Mouse (Mus musculus) midbrain, embryonic 12.5 days (tissue): ENCODE results near the gene Zfp1. TPM values are rescaled to one million over a fixed set of nuclear protein-coding genes. Genes with fewer than 3 reads are reported as not detected.
A peak's percentile ranks its signal among the peaks of the same experiment; 100 is the strongest.

Source experiments
- ATAC-seq: fragments of 200-750 bp; cut with Nextera tagmentation; 2 replicates; pipeline ENCODE4 v1.8.0; 2017; ENCODE audit warnings: low read depth, moderate TSS enrichment, moderate library complexity; ENCODE audit not compliant: low FRiP score
- H3K27ac ChIP-seq: fragments of 300-500 bp; sonication (generic); replicated peaks from 2 replicates; pipeline ENCODE4 v1.5.1; 2016; ENCODE audit warnings: mild to moderate bottlenecking
- H3K27me3 ChIP-seq: fragments of 300-500 bp; sonication (generic); 2 replicates; pipeline ENCODE4 v1.6.1; 2016; ENCODE audit warnings: mild to moderate bottlenecking
- H3K36me3 ChIP-seq: fragments of 300-500 bp; sonication (generic); 2 replicates; pipeline ENCODE4 v1.6.1; 2016
- H3K4me1 ChIP-seq: fragments of 300-500 bp; sonication (generic); 2 replicates; pipeline ENCODE4 v1.6.1; 2016
- H3K4me2 ChIP-seq: fragments of 300-500 bp; sonication (generic); replicated peaks from 2 replicates; pipeline ENCODE4 v1.6.1; 2016; ENCODE audit warnings: mild to moderate bottlenecking, moderate library complexity
- H3K4me3 ChIP-seq: fragments of 300-500 bp; sonication (generic); 2 replicates; pipeline ENCODE4 v1.5.1; 2016; ENCODE audit warnings: mild to moderate bottlenecking
- H3K9ac ChIP-seq: fragments of 300-500 bp; sonication (generic); replicated peaks from 2 replicates; pipeline ENCODE4 v1.6.1; 2016; ENCODE audit warnings: mild to moderate bottlenecking, moderate library complexity
- H3K9me3 ChIP-seq: fragments of 300-500 bp; sonication (generic); 2 replicates; pipeline ENCODE4 v1.6.1; 2016; ENCODE audit warnings: mild to moderate bottlenecking
- whole genome bisulfite sequencing: fragments of 180-500 bp; shearing (Covaris S2); methylation state at CpG from one replicate; pipeline ENCODE4 v1.1.7; 2016; 5-methylcytosine and 5-hydroxymethylcytosine counted together
- polyA plus RNA-seq: library from polyadenylated mRNA; unstranded; fragments of >200 nt; fragmentation: Nextera tagmentation; extraction: Ambion mirVana; gene quantifications from 2 replicates; pipeline ENCODE4 v1.2.1, GENCODE M21; 2016

Gene Zfp1
- polyA plus RNA-seq, 1 experiment from 2014 or later: 24.3 TPM

DNA sequence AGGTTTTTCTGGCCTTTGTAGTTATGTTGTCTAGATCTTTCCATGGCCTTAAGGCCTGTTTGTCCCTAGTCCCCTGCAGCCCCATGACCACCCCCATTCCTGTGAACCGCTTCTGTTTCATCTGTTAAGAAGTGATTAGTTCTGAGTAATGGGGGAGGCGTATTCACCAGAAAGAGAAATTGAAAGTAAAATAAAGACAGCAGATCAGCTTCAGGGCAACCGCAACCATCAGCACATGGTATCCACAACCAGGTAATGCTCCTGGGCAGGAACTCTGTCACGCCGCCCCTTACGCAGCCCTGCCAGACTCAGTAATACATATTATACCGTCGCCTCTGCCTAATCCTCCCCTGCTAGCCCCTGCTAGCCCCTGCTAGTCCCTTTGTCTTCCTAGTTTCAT, 2.5 kb downstream of the Zfp1 start:
- no peak overlapping the region for H3K4me2 ChIP-seq
- no peaks in the 10 kb centered on the region for H3K9me3 ChIP-seq
- ATAC-seq: no peak
- H3K9ac ChIP-seq: no peak overlapping the region
- 97% methylated on average over 8 of the region's 8 CpGs for WGBS
- H3K4me3 ChIP-seq: no peak overlapping the region
- H3K27me3 ChIP-seq: no peaks in the 10 kb centered on the region
- H3K4me1 ChIP-seq: peaks cover 5% of the 10 kb centered on the region
- no peaks in the 10 kb centered on the region for H3K36me3 ChIP-seq
- H3K27ac ChIP-seq: no peak overlapping the region

GRCm38 (mm10) chr8:111648834-111649233, 5.6 kb downstream of the Zfp1 start:
- Histone ChIP-seq H3K4me3 (no peak overlapping the region), H3K27ac (no peak overlapping the region), H3K4me1 (no peaks in the 10 kb centered on the region), H3K9ac (no peak overlapping the region), H3K36me3 (no peaks in the 10 kb centered on the region), H3K4me2 (no peak overlapping the region), H3K27me3 (no peaks in the 10 kb centered on the region), H3K9me3 (no peaks in the 10 kb centered on the region)
- WGBS: 63% methylated on average over 2 of the region's 2 CpGs
- no peak for ATAC-seq

GRCm38 (mm10) chr8:111650651-111651050, 7.5 kb downstream of the Zfp1 start:
- Histone ChIP-seq H3K9ac (no peak overlapping the region), H3K4me1 (no peaks in the 10 kb centered on the region), H3K9me3 (no peaks in the 10 kb centered on the region), H3K27ac (no peak overlapping the region), H3K36me3 (no peaks in the 10 kb centered on the region), H3K27me3 (no peaks in the 10 kb centered on the region), H3K4me2 (no peak overlapping the region), H3K4me3 (no peak overlapping the region)
- no peak for ATAC-seq
- 64% methylated on average over 3 of the region's 3 CpGs for WGBS

DNA sequence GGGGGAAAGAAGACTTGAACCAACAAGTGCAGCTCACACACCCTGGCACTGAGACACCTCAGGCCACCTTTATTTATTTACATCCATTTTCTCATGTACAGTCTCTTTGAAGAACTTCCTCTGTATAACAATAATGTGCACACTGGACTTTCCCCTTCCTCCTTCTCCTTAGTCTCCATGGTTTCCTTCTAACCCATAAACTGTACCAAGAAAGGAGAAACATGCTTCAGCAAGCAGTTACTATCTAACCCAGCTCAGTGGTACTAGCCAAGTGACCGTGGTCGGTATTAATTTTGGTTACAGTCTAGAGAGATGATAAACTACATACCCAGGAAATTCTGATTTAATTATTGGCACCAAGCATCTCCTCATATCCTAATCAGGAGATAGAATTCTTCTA, 10.3 kb downstream of the Zfp1 start:
- Histone ChIP-seq H3K9ac (no peak overlapping the region), H3K27ac (no peak overlapping the region), H3K4me2 (no peak overlapping the region), H3K27me3 (no peaks in the 10 kb centered on the region), H3K4me1 (peaks cover 5% of the 10 kb centered on the region), H3K36me3 (no peaks in the 10 kb centered on the region), H3K9me3 (no peaks in the 10 kb centered on the region), H3K4me3 (no peak overlapping the region)
- no peak for ATAC-seq
- 94% methylated on average over 2 of the region's 2 CpGs for WGBS

DNA sequence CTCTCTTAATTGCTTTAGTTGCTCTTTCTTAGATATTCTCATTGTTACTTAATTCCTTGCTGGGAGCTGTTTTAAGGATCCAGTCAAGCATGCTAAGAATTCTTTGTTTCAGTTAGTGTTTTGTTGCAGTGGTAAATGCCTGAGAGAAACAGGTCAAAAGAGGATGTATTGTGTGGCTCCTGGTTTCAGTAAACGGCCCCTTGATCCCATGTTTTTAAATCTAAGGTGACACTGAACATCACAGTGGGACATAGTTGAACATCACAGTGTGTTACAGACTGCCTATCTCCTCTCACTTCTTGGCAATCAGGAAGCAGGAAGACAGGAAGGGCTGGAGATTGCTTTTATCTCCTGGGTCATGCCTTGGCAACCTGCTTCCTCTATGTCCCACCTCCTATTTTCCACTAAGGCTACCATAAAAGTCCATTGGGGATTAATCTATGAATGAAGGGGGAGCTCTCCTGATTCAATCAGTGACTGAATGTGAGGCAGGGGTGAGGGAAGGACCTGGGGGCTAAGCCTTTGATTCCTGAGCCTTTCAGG, 14.2 kb downstream of the Zfp1 start:
- H3K27ac ChIP-seq: no peak overlapping the region
- H3K9me3 ChIP-seq: no peaks in the 10 kb centered on the region
- H3K4me1 ChIP-seq: peaks cover 5% of the 10 kb centered on the region
- H3K27me3 ChIP-seq: no peaks in the 10 kb centered on the region
- WGBS: 36% methylated on average over 1 of the region's 1 CpGs
- ATAC-seq: no peak
- no peak overlapping the region for H3K4me3 ChIP-seq
- no peak overlapping the region for H3K4me2 ChIP-seq
- peaks cover 21% of the 10 kb centered on the region for H3K36me3 ChIP-seq
- no peak overlapping the region for H3K9ac ChIP-seq

GRCm38 (mm10) chr8:111658819-111659423, 15.7 kb downstream of the Zfp1 start:
- WGBS: 93% methylated on average over 6 of the region's 6 CpGs
- Histone ChIP-seq H3K4me2 (no peak overlapping the region), H3K36me3 (peaks cover 21% of the 10 kb centered on the region), H3K27me3 (no peaks in the 10 kb centered on the region), H3K4me3 (no peak overlapping the region), H3K9ac (no peak overlapping the region), H3K4me1 (peaks cover 5% of the 10 kb centered on the region), H3K9me3 (no peaks in the 10 kb centered on the region), H3K27ac (no peak overlapping the region)
- ATAC-seq: no peak

GRCm38 (mm10) chr8:111662473-111662872, 19.3 kb downstream of the Zfp1 start:
- Histone ChIP-seq H3K9ac (no peak overlapping the region), H3K27me3 (no peaks in the 10 kb centered on the region), H3K27ac (no peak overlapping the region), H3K9me3 (no peaks in the 10 kb centered on the region), H3K36me3 (peaks cover 37% of the 10 kb centered on the region), H3K4me1 (peaks cover 2% of the 10 kb centered on the region), H3K4me2 (no peak overlapping the region), H3K4me3 (no peak overlapping the region)
- WGBS: 93% methylated on average over 3 of the region's 3 CpGs
- ATAC-seq: no peak

DNA sequence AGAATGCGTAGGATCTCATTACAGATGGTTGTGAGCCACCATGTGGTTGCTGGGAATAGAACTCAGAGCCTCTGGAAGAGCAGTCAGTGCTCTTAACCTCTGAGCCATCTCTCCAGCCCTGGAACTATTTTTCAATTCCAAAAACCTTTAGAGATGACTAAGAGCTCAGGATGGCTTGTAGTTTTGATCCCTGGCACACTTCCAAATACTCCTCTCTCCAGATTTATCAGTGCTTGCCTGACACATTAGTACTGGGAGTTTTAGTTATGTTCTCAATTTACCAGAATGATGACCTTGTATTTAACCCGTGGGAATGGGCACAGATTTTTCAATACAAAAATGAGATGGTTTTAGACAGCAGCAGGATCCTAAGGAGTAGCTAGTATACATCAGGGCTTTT, 23.6 kb downstream of the Zfp1 start:
- H3K4me2 ChIP-seq: no peak overlapping the region
- H3K9ac ChIP-seq: no peak overlapping the region
- no peaks in the 10 kb centered on the region for H3K9me3 ChIP-seq
- H3K4me1 ChIP-seq: no peaks in the 10 kb centered on the region
- H3K36me3 ChIP-seq: peaks cover 52% of the 10 kb centered on the region
- 95% methylated on average over 2 of the region's 2 CpGs for WGBS
- ATAC-seq: no peak
- H3K27me3 ChIP-seq: no peaks in the 10 kb centered on the region
- no peak overlapping the region for H3K4me3 ChIP-seq
- H3K27ac ChIP-seq: no peak overlapping the region

- H3K9me3 ChIP-seq: no peaks in the 10 kb centered on the region
- no peak overlapping the region for H3K4me3 ChIP-seq
- no peaks in the 10 kb centered on the region for H3K27me3 ChIP-seq
- H3K4me2 ChIP-seq: no peak overlapping the region
- H3K27ac ChIP-seq: no peak overlapping the region
- 75% methylated on average over 8 of the region's 8 CpGs for WGBS
- H3K36me3 ChIP-seq: peaks cover 10% of the 10 kb centered on the region
- ATAC-seq: no peak
- no peaks in the 10 kb centered on the region for H3K4me1 ChIP-seq
- no peak overlapping the region for H3K9ac ChIP-seq
Measured at GRCm38 (mm10) chr8:111676237-111676636, 33.0 kb downstream of the Zfp1 start.

- peak; percentile 44; the same call in 1 of the 2 replicates for ATAC-seq
- H3K4me3 ChIP-seq: no peak overlapping the region
- H3K27ac ChIP-seq: no peak overlapping the region
- WGBS: 28% methylated on average over 3 of the region's 3 CpGs
- H3K9ac ChIP-seq: no peak overlapping the region
- H3K36me3 ChIP-seq: no peaks in the 10 kb centered on the region
- no peak overlapping the region for H3K4me2 ChIP-seq
- no peaks in the 10 kb centered on the region for H3K27me3 ChIP-seq
- no peaks in the 10 kb centered on the region for H3K9me3 ChIP-seq
- no peaks in the 10 kb centered on the region for H3K4me1 ChIP-seq
Measured at GRCm38 (mm10) chr8:111678111-111678510, 34.9 kb downstream of the Zfp1 start.

DNA sequence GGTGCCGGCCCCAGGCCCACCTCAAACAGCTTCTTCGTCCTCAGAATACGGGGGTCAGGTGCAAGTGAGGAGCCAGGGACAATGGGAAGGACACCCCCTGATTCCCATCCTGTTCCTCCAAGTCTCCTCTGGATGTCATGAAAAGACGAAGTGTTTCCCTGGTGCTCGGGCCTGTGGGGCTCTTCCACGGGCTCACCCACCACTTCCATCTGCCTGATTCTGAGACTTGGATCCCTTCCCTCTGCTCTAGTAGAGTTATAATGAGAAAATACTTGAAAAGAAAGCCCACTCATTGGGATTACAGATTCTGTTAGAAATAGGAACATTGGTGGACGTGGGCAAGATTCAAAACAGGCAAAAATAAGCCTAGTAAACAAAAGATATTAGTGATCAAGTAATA, 35.6 kb downstream of the Zfp1 start:
- no peaks in the 10 kb centered on the region for H3K27me3 ChIP-seq
- H3K9ac ChIP-seq: no peak overlapping the region
- H3K9me3 ChIP-seq: no peaks in the 10 kb centered on the region
- WGBS: 87% methylated on average over 7 of the region's 7 CpGs
- no peak overlapping the region for H3K27ac ChIP-seq
- no peak for ATAC-seq
- no peak overlapping the region for H3K4me2 ChIP-seq
- no peaks in the 10 kb centered on the region for H3K4me1 ChIP-seq
- H3K4me3 ChIP-seq: no peak overlapping the region
- H3K36me3 ChIP-seq: no peaks in the 10 kb centered on the region

GRCm38 (mm10) chr8:111680423-111681028, 37.3 kb downstream of the Zfp1 start:
- H3K9me3 ChIP-seq: no peaks in the 10 kb centered on the region
- H3K27ac ChIP-seq: no peak overlapping the region
- H3K27me3 ChIP-seq: no peaks in the 10 kb centered on the region
- WGBS: 42% methylated on average over 17 of the region's 17 CpGs
- ATAC-seq: no peak
- H3K4me3 ChIP-seq: no peak overlapping the region
- no peak overlapping the region for H3K4me2 ChIP-seq
- H3K36me3 ChIP-seq: no peaks in the 10 kb centered on the region
- no peaks in the 10 kb centered on the region for H3K4me1 ChIP-seq
- no peak overlapping the region for H3K9ac ChIP-seq
